Mouse (Mus musculus): ENCODE results near the gene Sde2. TPM values are rescaled to one million over a fixed set of nuclear protein-coding genes. Genes with fewer than 3 reads are reported as not detected.
"Not testable (repeated sequence)": the region's sequence is repeated elsewhere in the genome, so short reads cannot be mapped to it uniquely, and the experiment has no call there.

Gene Sde2
- total RNA-seq, 2 experiments from 2014 or later = 30.5 to 30.7 TPM

DNA sequence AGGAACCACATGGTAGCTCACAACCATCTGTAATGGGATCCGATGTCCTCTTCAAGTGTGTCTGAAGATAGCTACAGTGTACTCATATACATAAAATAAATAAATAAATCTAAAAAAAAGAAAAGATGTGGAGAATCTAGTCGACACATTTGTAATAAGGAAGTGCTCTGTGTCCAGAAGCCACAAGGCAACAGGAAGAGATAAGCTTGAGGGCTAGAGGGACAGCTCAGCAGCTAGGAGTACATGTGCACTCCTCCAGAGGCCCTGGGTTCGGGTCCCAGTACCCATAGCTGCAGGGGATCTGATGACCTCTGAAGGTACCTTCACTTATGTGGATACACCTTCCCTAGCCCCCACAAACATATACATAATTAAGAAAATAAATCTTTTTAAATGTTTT is 30.8 kb downstream of the Sde2 start:
- no peak for DNase-seq (ENCODE audit: low spot score in 2 of 2)

DNA sequence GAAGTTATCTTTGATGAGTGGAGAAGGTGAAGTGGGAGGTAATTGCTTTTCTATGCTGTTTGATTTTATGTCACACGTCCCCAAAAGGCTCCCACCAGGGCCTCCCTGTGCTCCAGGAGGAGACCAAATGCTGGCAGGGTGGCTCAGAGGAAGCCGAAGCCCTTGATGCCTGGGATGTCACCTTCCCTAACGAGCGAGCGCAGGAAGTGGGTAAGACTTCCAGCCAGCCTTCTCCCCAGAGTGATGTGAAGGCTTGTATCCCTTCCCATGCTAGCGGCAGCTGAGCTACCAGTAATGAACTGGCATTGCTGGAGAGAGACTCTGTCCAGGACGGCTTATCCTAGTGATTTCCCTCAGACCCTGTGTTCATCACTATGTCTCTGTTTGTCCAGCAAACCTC is 32.8 kb downstream of the Sde2 start:
- no peak for DNase-seq (ENCODE audit: low spot score in 2 of 2)

DNA sequence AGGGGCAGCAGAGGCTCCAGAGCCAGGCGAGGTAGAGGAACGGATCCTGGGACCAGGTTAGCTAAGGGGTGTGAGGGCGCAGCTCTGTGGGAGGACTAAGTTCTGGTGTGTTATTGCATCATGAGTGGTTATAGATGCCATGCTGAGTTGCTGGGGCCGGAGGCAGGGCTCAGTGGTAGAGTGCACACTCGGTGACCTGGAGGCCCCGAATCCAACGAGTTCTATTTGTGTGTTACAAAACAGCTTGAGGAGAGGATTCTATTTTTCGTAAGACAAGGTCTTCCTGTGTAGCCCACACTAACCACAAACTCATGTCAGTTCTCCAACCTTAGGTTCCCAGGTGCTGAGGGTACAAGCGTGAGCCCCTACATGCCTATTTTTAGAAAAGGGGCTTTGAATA is 33.6 kb downstream of the Sde2 start:
- no peak for DNase-seq (ENCODE audit: low spot score in 2 of 2)

DNA sequence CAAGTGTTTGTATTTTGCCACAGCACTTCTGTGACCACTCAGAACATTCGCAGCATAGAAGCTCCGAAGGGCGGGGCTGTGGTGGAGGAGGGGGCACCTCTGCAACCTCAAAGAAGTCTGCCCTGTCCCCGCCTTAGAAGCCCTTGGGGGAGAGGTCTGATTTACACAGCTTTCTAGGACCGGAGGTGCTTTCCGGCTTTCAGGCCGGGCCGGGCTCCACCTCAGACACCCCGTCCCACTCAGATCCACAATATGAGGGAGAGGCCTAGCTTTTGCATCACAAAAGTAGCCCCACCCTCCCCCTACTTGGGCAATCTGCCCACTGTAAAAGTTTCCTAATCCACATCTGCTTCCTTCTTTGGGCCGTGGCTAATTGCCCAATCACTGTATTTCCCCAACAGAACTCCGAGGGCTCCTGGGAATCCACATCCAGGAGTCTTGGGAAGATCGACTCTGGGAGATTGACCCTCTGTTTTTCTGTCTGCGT is 37.7 kb downstream of the Sde2 start:
- DNase-seq (ENCODE audit: low spot score in 2 of 2) = peak; percentile 46 to 69

DNA sequence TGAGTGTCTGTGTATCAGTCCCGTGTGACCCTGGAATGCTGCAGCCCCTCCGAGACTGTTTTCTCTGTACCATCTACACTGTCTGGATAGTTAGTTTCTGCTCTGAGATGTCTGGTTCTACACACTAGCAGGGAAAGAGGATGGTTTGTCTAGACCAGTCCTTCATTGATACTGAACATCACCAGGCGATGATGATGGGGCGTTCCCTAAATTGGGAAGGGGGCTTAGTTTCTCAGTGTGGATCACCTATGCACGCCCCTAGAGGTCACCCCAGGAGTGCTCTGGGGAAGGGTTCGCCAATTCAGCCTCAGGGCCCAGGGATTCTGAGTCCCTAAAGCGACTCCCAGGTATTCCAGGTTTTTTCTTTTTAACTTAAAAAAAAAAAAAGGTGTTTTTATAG is 38.2 kb downstream of the Sde2 start:
- DNase-seq (ENCODE audit: low spot score in 2 of 2) = no peak

DNA sequence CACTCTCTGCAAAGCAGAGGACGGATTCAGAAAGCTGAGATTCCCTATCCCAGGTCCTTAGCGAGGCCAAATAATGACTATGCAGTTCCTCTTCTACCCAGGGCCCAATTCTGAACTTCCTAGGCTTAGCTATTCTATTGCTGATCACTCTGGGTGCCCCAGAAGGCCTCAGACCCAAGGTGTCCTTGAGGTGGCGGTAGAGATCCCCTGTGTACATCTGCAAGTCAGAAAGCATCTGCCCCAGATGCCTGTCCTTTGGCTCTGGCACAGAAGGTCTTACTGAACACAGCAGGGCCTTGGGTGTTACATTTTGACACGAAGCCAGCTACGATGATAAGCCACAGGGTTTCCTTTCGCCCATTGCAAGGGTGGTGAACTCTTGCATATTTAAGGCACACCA is 38.9 kb downstream of the Sde2 start:
- DNase-seq (ENCODE audit: low spot score in 2 of 2) = peak in 1 of 2 experiments; percentile 35

DNA sequence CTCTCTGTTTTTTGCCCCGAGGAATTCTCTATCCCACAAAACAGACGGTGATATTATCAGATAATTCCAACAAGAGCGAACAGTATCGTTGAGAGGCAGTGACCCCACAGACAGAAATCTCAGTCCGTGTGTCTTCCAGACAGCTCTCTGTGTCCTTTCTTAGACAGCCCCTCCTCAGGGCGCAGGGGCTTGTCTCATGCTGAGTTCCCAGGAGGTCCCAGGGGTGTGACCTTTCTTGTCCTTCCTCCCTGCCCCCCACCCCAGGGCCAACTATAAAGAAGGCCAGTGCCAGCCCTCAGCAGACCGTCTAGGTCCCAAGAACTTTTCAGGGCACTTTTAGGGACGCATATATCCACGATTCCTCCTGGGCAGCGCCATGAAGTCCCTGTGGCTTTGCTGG is 41.9 kb downstream of the Sde2 start, which contains the start of gene Lefty2:
Gene Lefty2, plus strand, starts transcription at position 301 of the 400 bp plus-strand sequence.
- DNase-seq (ENCODE audit: low spot score in 2 of 2) = no peak

DNA sequence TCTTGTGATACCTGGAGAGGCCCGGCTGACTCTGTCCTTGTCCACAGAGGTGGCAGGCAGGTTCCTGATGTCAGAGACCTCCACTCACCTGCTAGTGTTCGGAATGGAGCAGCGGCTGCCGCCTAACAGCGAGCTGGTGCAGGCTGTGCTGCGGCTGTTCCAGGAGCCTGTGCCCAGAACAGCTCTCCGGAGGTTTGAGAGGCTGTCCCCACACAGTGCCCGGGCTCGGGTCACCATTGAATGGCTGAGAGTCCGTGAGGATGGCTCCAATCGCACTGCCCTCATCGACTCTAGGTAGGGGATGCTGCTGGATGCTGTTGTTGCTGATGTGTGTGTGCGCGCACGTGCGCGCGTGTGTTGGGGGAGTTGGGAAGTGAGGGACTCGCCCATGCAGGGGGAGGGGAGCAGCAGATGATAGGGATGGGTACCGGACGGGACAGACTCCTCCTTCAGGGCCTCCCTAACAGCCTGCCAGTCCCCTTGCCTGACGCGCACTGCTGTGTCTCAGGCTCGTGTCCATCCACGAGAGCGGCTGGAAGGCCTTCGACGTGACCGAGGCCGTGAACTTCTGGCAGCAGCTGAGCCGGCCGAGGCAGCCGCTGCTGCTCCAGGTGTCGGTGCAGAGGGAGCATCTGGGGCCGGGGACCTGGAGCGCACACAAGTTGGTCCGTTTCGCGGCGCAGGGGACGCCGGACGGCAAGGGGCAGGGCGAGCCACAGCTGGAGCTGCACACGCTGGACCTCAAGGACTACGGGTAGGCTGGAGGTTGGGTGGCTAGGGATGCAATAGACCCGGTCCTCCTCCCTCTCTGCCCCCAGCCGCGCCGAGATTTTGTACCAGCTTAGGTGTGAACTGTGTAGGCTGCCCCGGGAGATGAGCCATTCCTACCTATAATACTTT is 43.4 kb downstream of the Sde2 start:
- DNase-seq (ENCODE audit: low spot score in 2 of 2) = not testable (repeated sequence)

DNA sequence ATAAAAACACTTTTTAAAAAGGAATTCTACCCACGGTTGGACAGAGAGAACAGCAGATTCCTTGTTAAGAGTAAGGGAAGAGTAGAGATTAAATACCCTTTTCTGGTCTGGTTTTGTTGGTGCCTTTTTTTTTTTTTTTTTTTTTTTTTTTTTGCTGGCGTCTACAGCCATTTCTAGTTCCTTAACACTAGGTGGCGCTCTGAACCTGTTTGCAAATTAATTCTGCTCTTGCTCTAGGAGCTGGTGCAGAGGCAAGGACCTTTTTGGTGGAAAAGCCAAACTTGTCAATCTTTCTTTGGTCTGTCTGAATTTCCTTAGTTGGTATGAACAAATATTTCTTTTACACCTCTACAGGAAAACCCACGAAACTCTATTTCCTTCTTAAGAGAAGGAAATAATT is 50.2 kb downstream of the Sde2 start:
- DNase-seq (ENCODE audit: low spot score in 2 of 2) = no peak

DNA sequence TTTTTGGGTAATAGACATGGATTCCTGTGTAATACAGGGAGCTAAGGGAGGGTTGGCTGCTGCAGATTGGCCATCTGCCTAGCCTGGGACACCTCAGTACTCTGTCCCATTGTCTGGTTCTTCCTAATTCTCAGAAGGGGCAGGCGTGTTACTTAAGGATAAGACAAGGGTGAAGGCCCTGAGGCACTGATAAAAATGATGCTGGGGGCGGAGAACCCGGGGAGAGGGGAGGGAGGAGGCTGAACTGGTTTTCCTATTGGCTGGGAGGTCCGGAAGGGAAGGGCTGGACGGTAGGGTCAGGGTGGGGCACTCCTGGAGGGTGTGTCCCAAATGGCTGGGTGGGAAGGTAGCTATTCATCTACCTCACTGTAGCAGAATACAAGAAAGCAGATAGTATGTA is 52.0 kb downstream of the Sde2 start:
- DNase-seq (ENCODE audit: low spot score in 2 of 2) = no peak

DNA sequence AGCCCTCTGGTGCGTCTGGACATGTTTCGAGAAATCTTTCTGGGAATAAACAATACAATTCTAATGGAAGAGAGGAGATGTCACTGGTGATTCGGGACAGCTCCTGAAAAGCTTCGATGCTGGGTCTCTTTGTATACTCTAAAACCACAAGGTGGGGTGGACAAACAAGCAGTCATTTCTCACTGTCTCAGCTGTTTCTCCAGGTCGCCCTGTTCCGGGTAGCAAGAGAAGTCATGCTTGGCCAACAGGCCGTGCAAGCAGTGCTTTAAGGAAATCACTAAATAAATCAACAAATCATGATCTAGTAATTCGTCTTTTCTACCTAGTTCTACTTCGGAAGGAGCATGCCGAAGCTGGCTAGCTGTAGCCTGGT is 52.7 kb downstream of the Sde2 start:
- no peak for DNase-seq (ENCODE audit: low spot score in 2 of 2)

DNA sequence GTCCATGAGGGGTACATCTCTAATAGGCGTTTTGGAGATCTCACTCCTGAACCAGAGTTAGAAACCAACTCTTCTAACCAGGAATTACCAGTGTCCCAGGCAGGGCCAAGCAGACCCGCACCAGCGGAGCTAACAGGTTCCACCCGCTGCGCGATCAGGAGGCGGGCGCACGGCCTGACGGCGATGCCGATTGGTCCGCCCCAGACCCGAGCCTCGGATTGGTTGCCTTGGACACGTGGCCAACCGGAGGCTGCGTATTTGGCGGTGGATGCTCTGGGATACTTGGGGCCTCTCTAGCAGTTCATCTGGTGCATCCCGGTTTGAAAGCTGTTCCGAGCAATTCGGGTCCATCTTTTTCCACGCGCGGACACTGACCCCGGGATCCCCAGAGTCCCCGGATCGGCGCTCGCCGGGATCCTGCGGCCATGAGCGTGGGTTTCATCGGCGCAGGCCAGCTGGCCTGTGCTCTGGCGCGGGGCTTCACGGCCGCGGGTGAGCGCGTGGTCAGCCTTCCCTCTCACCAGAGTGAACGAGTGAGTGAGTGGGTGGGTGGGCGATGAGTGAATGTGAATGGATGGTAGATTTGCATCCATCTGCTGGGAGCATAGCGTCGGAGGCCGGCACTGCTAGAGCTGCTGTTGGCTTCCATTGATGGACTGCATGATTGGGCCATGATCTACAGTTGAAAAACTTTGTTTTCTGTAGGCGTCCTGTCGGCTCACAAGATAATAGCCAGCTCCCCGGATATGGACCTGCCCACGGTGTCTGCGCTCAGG is 53.3 kb downstream of the Sde2 start, which contains the start of gene Pycr2:
Gene Pycr2, plus strand, starts transcription at position 255 of the 776 bp plus-strand sequence.
- peak; percentile 84 to 87 for DNase-seq (ENCODE audit: low spot score in 2 of 2)

DNA sequence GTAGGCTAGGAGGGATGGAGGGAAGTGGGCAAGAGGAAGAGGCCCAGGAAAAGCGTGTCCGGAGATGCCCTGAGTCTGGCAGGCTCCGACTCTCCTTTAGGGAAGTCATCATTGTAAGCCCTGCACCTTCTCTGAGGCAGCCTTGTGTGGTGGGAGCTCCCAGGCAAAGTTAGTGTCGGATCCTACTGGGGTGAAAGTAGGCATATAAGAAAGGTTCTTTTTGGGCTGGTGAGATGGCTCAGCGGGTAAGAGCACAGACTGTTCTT is 53.8 kb downstream of the Sde2 start:
- no peak for DNase-seq (ENCODE audit: low spot score in 2 of 2)

DNA sequence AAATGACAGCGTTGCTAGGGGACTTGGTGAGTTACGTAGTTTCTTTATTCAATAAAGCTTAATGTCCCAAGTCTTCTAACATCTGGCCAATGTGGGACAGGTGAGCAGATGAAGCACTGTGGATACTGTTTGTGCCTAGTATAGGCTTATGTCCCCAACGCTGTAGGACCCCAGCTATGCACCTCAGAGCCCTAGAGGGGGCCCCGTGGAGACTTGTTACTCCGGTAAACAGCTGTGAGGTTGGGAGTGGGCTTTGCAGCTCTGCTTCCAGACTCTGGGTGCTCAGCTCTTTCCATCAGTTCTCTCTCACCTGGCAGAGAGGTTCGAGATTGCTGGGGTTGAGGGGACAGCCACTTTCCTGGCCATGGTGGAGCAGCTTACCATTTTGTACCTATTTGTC is 54.4 kb downstream of the Sde2 start:
- no peak for DNase-seq (ENCODE audit: low spot score in 2 of 2)

DNA sequence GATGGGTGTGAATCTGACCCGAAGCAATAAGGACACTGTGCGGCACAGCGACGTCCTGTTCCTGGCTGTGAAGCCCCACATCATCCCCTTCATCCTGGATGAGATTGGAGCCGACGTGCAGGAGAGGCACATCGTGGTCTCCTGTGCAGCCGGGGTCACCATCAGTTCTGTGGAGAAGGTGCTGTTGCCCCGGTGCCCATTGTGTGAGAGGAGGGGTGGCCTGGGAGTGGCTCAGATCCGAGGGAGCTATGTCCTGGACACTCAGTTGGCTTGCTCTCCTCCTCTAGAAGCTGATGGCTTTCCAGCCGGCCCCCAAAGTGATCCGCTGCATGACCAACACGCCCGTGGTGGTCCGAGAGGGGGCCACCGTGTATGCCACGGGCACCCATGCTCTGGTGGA is 54.9 kb downstream of the Sde2 start:
- no peak for DNase-seq (ENCODE audit: low spot score in 2 of 2)

DNA sequence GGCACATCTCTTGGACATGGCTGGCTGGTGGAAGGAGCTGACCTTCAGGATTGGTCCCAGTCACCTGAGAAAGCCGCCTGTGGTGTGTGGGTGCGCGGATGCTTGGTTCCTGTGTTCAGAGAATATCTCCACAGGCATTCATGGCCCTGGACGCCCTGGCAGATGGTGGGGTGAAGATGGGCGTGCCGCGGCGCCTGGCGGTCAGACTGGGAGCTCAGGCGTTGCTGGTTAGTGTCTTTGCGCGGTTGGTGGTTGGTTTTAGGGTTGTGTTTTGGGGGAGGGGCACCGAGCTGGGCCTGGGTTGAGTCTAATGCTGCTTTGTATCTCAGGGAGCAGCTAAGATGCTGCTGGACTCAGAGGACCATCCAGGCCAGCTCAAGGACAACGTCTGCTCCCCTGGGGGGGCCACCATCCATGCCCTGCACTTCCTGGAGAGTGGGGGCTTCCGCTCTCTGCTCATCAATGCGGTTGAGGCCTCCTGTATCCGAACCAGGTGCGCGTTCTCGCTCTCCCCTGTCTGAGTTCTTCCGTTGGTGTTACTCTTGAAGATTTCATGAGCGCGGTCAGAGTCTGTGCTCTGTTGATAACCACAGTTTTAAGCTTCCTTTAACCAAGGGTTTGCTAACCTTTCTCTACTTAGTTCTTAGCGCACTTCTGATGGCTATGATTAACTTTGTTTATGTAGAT is 55.7 kb downstream of the Sde2 start:
- DNase-seq (ENCODE audit: low spot score in 2 of 2) = no peak

DNA sequence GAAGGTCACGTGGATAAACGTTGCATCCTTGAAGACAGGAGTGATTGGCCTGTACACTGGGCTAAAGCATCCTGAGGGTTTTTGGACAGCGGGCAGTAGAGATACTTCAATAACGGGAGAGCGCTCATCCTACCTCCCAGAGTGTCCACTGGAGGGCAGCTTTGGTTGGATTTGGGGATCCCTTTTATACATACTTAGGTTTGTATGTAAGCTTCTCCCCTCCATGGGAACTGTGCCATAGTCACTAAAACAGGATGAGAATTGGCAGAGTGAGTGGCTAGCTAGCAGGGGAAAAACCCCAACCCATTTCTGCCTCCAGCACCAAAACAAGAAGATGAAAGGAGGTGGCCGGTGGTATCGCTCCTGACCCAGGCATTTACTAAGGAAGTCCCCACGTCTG is 60.2 kb downstream of the Sde2 start:
- DNase-seq (ENCODE audit: low spot score in 2 of 2) = no peak

DNA sequence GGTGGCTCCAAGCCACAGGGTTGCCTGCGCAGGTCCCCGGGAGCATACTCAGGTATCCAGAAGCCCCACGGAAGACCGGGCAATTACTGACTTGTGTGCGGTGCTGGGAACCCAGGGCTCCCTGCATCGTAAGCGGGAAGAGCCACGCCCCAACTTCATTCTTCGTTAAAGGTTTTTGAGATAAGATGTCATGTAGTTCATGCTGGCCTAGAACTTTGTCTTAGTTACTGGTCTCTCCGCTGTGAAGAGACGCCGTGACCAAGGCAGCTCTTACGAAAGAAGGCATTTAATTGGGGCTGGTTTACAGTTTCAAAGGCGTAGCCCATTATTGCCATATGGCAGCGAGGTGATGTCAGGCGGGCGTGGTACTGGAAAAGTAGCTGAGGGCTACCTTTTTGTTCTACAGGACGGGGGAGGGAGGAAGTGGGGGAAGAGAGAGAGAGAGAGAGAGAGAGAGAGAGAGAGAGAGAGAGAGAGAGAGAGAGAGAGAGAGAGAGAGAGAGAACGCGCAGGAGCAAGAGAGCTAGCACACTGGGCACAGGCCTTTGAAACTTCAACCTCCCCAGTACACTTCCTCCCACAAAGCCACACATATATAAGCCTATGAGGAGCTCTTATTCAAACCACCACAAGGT is 60.8 kb downstream of the Sde2 start:
- DNase-seq (ENCODE audit: low spot score in 2 of 2) = no peak

DNA sequence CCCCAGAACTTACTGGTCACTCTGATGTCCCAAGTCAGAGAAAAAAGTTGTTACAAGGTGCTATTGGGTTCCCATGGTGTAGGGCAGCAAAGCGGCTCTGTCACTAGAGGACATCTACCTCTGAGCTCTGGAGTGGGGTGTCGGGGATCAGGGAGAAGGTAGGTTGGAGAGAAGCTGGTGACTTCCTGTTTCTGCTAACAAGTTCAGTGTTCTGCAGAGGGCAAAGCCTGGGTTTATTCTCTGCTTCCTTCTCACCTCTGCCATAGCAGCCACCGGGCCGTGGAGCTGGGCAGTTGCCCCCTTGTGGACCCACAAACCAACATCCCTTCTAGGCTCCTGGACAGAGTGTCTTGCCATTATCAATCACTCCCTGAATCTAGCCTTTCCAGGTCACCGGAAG is 61.9 kb downstream of the Sde2 start:
- no peak for DNase-seq (ENCODE audit: low spot score in 2 of 2)

DNA sequence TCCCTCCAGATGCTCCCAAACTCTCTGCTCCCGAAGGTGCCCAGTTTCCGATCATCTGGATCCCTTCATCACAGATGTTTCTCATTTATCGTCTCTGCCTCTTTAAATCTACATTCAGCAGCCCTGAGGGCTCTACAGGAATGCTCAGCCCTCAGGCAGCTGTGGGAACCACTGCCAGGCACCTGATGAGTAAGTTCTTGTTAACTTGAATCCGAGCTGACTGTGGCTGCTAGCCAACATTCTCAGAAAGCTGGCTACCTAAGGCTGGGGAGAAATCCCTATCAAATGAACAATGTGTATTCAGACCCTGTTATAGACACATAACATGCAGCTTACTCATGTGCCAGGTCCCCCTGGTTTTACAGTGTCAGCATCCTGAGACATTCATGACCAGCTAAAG is 62.9 kb downstream of the Sde2 start:
- DNase-seq (ENCODE audit: low spot score in 2 of 2) = no peak

DNA sequence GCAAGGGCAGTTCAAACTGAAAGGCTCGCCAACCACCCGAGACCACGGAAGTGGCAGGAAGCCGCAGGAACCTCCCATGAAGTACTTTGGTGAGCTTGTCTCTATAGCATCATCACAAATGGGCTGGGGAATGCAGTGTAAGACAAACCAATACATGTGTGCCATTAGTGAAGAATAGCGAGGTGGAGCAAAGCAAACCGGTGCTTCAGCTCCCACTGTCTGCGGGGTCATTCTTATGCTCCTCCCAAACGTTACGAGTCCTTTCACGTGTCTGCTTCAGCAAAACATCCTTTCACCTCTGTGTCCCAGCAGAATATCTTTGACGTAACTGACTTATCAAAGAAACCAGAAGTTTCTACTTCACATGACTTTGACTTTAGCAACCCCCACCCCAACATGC is 65.5 kb downstream of the Sde2 start:
- no peak for DNase-seq (ENCODE audit: low spot score in 2 of 2)
